Mouse (Mus musculus) frontal cortex, postnatal 36 days (tissue): Measurements from ENCODE around the gene Zfp383.
"Not testable (repeated sequence)": the region's sequence is repeated elsewhere in the genome, so short reads cannot be mapped to it uniquely, and the experiment has no call there.

Experiments
- DNase-seq, 2 experiments: peaks; one replicate each; pipeline ENCODE4 v3.0.0; 2022; ENCODE audit warnings: low spot score in 2 of 2

Zfp383 gene

DNA sequence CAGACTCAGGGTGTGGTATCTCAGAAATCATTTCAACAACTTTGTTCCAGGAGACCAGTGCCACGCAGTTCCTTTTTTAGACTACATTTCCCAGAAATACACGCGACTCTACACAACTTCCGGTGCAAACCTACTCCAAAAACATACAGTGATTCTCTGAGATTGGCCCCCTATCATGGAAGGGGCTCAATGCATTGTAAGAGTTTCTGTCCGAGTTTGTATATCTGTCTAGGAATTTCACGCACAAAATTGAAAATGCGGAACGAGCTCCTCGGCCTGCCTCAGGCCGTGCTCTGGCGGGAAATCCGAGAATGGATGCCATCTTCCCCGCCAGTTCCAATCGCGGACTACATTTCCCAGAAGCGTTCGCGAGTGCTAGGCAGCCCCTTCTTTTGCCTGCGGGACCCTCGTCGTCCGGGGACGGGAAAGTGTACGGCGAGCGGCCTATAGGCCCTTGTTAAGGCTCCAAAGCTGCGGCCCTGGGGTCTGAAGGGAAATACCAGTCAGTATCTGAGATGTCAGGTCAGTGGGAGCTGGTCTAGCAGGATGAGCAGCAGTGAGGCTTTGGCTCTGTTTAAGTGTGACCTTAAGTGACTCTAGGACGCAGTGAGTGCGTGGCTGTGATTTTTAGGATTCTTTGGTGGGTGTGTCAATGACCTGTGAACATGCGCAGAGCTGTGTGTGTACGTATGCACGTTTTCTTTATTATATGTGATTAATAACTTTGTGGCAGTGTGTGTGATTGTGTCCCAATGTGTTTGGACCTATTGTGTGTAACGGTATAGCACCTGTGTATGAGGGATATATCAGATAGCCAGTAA lies at the start of gene Zfp383:
Zfp383 (plus strand) TSS at position 94 of the 821 bp plus-strand sequence.
- peak; percentile 86 to 88 for DNase-seq

DNA sequence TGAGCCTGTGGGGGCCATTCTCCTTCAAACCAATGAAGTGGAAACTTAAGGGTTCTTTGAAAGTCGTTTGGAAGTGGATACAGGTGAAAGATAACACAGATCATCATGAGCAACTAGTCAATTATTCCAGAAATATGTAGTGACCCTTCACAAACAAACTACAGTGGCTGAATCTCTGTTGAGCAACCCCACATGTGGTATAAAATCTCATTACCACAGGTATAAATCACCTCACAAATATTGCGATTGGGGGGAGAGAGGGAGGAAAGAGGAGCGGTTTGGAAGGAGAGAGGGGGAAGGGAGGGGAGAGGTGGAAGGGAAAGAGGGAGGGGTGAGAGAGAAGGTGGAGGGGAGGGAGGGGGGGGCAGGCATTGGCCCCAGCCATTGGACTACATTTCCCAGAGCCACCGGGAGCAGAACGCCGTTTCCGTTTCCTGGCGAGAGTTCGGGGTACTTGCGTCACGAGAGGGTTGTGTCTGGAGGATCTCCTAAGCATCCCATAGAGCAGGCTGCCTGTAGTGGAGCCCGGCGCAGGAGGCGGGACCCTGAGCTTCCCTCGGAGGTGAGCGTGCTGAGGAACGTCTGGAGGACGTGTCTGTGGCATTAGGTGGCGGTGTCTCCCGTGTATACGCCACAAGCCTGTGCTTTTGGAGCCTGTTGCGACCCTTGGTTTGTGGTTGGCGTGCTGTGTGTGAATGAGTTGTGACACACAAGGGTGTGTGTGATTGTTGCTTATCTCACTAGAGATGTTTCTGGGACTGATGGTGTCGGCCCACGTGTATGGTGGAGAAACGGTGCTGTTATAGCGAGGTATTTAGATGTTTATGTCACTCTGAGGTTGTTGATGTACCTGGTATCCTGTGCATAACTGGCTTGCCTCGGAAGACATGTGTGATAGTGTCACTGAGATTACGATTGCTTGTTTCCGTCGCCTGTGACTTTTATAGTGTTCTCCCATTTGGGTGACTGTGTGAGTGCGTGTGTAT lies 48.2 kb upstream of the Zfp383 start, which contains the start of gene Zfp420:
Zfp420 (plus strand) TSS at position 448 of the 986 bp plus-strand sequence.
- DNase-seq = peak; percentile 89 to 94

GRCm38 (mm10) chr7:29861660-29862059 lies 46.4 kb upstream of the Zfp383 start:
- no peak for DNase-seq

- no peak for DNase-seq
Measured at GRCm38 (mm10) chr7:29874256-29874655, 33.8 kb upstream of the Zfp383 start.

- not testable (repeated sequence) for DNase-seq
Measured at GRCm38 (mm10) chr7:29877561-29877960, 30.5 kb upstream of the Zfp383 start.

DNA sequence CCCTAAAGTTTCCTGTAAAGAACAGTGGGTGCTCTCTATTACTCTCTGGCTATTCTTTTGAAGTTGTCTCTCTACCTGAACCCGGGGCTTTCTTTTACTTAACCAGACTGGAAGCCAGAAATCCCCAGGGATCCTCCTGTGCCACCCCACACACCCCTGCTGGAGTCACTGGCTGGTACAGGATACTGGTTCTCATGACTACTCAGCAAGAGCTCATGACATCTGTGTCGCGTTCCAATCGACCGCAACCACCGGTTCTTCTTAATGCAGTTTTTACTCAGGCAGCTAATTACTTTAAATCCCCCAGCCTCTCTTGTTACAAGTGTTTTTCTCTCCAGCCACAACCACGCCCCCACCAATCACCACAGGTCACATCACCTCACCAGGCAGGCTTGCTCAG lies 28.0 kb upstream of the Zfp383 start:
- no peak for DNase-seq

DNA sequence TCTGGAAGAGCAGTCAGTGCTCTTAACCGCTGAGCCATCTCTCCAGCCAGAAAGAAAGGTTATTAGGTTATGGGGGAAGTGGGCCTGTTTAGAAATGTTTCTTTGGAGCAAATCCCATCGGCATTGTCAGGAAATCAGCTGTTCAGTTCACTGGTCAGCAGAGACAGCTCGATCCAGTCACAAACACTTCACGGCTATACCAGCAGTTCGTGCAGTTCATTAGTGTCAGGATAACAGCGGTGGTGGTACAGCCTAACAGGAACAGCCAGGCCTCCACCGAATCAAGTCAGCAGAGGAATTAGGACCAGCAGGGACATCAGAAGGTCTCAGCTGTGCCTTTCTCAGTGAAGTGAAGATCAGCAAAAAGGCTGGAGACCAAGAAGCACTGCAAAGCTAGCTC lies 27.1 kb upstream of the Zfp383 start:
- DNase-seq = no peak

DNA sequence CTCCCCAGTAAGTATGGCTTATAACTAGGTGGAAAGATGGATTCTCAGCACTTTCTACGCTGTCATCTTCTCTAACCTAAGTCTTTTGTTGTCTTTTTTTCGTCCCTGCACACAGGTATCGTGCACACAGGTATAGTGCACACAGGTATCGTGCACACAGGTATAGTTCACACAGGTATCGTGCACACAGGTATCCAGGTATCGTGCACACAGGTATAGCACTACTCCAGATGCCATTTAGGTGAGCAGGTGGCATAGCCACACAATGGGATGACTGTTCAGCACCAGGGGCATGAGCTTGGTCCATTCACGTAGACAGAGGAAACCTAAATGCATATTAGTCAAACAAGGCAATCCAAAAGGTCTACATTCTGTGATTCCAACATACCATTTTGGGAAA lies 17.5 kb upstream of the Zfp383 start:
- DNase-seq = no peak

DNA sequence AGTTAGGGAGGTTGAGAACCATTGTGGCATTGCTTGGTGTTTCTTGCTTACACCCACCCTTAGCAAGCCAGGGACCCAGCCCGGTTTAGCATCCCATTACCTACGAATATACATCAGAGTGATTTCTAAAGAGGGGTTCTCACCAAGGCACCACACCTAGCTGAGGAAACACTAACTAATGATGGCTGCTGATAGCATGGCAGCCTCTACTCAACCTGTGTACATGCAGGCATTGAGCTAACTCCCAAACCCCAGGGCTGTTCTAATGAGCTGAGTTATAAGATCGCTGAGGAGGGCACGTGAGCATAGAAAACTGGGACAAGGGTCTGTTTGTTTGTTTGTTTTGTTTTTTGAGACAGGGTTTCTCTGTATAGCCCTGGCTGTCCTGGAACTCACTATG lies 15.3 kb upstream of the Zfp383 start:
- no peak for DNase-seq

DNA sequence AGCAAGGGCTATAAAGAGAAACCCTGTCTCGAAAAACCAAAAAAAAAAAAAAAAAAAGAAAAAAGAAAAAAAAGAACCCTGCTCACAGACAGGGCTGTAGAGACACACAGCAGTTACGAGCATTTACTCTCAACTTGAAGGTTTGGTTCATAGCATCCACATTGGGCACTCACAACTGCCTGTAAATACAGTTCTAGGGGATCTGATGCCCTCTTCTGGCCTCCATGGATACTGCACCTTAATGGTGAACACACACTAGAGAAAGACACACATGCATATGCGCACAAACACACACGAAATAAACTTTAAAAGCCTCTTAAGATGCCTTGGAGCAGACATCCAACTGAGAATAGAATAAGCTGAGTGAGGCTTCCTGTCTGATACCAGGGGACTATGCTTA lies 9.7 kb upstream of the Zfp383 start:
- no peak for DNase-seq

DNA sequence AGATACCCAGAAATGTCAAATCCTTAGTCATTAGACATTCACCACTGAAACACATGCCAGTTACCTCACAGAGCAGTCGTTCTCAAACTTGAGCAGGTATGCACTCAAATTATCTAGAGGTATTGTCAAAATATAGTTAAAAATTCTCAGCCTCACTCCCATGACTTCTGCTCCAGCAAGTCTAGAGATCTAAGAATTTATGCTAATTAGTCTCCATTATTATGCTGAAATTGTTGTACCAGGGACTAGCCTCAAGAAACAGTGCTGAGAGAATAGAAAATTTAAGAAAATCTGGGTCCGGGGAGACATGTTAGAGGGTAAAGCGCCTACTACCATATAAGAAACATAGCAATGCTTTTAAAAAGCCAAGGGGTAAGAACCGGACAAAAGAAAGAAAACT lies 3.9 kb upstream of the Zfp383 start:
- DNase-seq = no peak

DNA sequence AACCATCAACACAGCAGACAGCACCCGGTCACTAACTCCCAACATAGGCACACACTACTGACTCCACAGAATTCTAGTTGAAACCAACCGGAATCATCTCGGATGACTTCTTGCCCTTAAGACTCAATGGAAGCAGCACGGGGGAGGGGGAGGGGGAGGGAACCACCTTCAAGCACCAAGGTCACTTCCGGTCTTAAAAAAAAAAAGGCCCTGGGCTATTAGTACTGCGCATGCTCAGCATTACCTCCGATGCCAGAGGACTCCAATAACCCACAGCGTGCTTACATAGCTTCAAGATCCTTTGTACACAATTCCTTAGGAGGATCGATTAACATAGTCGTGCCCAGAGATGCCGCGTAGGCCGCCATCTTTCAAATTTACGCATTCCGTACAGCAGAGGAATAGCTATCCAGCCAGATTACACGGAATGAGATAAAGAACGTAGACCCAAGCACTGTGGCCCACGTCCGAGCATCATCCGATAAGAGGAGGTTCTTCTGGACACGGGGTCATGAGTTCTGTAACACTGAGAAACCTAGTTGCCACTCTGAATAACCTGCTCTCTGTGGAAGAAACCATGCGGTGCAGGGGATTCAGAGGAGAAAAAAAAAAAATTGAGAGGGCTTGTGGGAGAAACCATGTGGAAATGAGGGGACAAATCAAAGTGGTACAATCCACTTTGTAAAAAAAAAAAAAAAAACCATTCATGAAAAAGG lies 1.9 kb upstream of the Zfp383 start, which contains the start of gene Zfp27:
Zfp27 (minus strand) TSS at position 607 of the 716 bp plus-strand sequence.
- DNase-seq = peak; percentile 74 to 75

- DNase-seq = peak in 1 of 2 experiments; percentile 12
Measured at GRCm38 (mm10) chr7:29906682-29907058, 1.4 kb upstream of the Zfp383 start.

GRCm38 (mm10) chr7:29907206-29907605 lies 817 bp upstream of the Zfp383 start:
- no peak for DNase-seq

DNA sequence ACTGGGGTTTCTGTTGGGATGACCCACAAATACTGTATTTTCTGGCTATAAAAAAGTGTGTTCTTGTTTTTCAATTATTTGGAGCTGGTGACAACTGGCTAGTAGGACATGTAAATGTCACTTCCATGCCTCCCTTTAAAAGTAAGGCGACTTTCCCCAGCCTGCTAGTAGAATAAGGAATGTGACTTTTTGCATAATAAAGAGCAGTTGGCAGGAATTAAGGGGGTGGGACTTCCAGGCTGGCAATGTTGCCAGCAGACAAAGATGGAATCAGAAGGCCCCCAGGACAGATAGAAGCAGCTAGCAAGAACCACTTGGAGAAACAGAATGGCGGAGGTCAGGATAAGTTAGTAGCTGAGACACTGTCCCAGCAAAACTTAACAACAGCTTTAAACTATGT lies 2.2 kb downstream of the Zfp383 start:
- DNase-seq = no peak

DNA sequence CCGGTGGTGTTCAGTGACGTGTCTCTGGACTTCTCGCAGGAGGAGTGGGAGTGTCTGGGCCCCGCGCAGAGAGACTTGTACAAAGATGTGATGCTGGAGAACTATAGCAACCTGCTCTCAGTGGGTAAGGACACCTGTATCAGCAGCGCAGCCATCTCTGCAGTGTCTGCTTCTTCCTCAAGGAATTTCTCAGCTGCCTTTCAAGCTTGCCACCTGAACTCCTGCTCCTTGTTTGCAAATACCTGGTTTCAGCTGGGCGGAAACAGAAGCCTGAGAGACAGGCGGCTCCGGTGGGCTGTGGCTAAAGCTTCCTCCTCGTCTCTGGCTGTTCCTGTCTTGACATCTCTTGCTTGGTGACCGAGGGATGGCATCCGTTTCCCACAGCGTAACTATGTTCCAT lies 4.1 kb downstream of the Zfp383 start:
- DNase-seq = no peak

GRCm38 (mm10) chr7:29917371-29918061 lies 9.5 kb downstream of the Zfp383 start:
- no peak for DNase-seq

DNA sequence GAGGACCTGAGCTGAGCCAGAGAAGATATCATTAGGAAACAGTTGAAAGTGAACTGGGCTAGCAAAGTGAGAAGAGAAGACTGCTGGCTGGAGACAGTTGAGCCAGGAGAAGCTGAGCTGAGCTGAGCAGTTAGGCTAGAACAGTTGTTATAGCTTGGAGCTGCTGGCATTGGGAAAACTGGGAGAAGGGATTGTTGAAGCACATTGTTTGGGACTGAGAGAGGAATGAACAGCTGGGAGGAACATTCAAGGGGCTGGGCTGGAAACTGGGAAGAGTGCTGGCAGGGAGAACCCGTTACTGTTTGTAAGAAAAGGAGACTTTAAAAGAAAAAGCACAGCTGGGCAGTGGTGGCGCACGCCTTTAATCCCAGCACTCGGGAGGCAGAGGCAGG lies 10.0 kb downstream of the Zfp383 start:
- no peak for DNase-seq

GRCm38 (mm10) chr7:29921439-29922093 lies 13.5 kb downstream of the Zfp383 start:
- peak in 1 of 2 experiments; percentile 23 for DNase-seq

DNA sequence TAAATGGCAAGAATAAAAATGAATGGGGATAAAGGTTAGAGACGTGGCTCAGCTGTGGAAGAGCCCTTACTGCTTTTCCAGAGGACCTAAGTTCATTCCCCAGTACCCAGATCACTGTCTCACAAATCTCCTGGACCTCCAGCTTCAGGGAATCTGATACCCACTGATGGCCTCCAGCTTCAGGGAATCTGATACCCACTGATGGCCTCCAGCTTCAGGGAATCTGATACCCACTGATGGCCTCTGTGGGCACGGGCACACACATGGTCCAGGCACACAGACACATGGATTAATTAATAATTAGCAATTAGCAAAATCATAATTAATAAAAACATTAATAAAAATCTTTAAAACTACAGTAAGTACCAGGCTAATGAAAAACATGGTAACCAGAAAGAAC lies 14.8 kb downstream of the Zfp383 start:
- no peak for DNase-seq

DNA sequence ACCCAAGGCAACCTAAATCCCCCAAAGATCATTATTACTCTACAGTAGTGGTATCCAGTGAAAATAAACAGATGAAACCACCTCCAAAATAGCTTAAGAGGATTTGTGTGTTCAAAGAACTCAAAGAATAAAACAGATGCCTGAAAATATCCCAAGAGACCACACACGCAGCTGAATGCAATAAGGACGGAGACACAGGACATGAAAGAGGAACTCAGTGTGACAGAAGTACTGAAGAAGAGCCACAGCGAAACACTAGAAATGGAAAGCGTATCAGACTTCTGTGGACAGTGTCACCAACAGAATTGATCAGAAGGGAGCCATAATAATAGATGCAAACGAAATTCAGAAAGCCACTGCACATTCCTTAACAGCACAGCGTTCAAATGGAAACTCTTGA lies 30.8 kb downstream of the Zfp383 start:
- DNase-seq = no peak
